Mouse (Mus musculus) liver, adult 2 months (tissue): ENCODE data around the gene Gm10190. TPM values are rescaled to one million over a fixed set of nuclear protein-coding genes. Genes with fewer than 3 reads are reported as not detected.
A peak's percentile ranks its signal among the peaks of the same experiment; 100 is the strongest.

Experiments used
- DNase-seq: peaks from one replicate; pipeline ENCODE4 v3.0.0-alpha.2; 2011; ENCODE audit warnings: low read depth, low spot score; ENCODE audit errors: extremely low read depth
- H3K27ac ChIP-seq: fragments of 200-500 bp; replicated peaks from 2 replicates; pipeline ENCODE4 v1.5.1; 2012; ENCODE audit warnings: low read depth, mild to moderate bottlenecking, control low read depth, inconsistent platforms, low read length; ENCODE audit not compliant: insufficient read depth
- H3K27me3 ChIP-seq: fragments of 200-500 bp; 2 replicates; pipeline ENCODE4 v1.6.1; 2012; ENCODE audit warnings: mild to moderate bottlenecking, moderate library complexity, low read length, inconsistent platforms; ENCODE audit not compliant: control insufficient read depth, insufficient read depth
- H3K36me3 ChIP-seq: fragments of 200-500 bp; 2 replicates; pipeline ENCODE4 v1.6.1; 2012; ENCODE audit warnings: low read length, inconsistent platforms; ENCODE audit not compliant: control insufficient read depth, insufficient read depth
- H3K4me1 ChIP-seq: fragments of 200-500 bp; 2 replicates; pipeline ENCODE4 v1.6.1; 2011; ENCODE audit warnings: low read length; ENCODE audit not compliant: control insufficient read depth, insufficient read depth
- H3K4me3 ChIP-seq: fragments of 200-500 bp; 2 replicates; pipeline ENCODE4 v1.5.1; 2011; ENCODE audit warnings: low read depth, mild to moderate bottlenecking, control low read depth, low read length, moderate library complexity; ENCODE audit not compliant: insufficient read depth
- H3K79me2 ChIP-seq: fragments of 200-500 bp; 2 replicates; pipeline ENCODE4 v1.6.1; 2012; ENCODE audit warnings: inconsistent platforms, mild to moderate bottlenecking, low read length, moderate library complexity; ENCODE audit not compliant: control insufficient read depth, insufficient read depth
- H3K9ac ChIP-seq: fragments of 200-500 bp; 2 replicates; pipeline ENCODE4 v1.6.1; 2012; ENCODE audit warnings: low read depth, mild to moderate bottlenecking, control low read depth, inconsistent platforms, low read length
- CTCF ChIP-seq: fragments of 200-500 bp; IDR thresholded peaks from 2 replicates; pipeline ENCODE4 v1.5.1; 2011; ENCODE audit warnings: low read depth, low read length, control low read depth
- POLR2A ChIP-seq: fragments of 200-500 bp; IDR thresholded peaks from 2 replicates; pipeline ENCODE4 v1.6.1; 2011; ENCODE audit warnings: low read length, control low read depth; ENCODE audit not compliant: insufficient read depth; ENCODE audit errors: extremely low read depth
- WGBS: fragments of 180-500 bp; shearing (Covaris S2); methylation state at CpG from one replicate; pipeline ENCODE4 v1.1.7; 2018; 5-methylcytosine and 5-hydroxymethylcytosine counted together
- polyA plus RNA-seq: library from polyadenylated mRNA; depleted of rRNA; stranded (reverse); fragments of >200 nt; gene quantifications from 2 replicates; pipeline ENCODE4 v1.2.3, GENCODE M21; 2012; rRNA removed
- total RNA-seq: library from RNA; depleted of rRNA; stranded (reverse); fragments of >200 nt; gene quantifications from 2 replicates; pipeline ENCODE4 v1.2.3, GENCODE M21; 2014; rRNA removed

The Gm10190 gene
- total RNA-seq (not detected in 2 replicates), polyA plus RNA-seq (not detected in 2 replicates)

- 4% methylated on average over 102 of the region's 102 CpGs for WGBS
- H3K27me3 ChIP-seq = no peaks in the 10 kb centered on the region; the same call in 1 of the 2 replicates
- H3K36me3 ChIP-seq = no peaks in the 10 kb centered on the region
- H3K4me3 ChIP-seq = peak within 1 kb of the TSS; percentile 66
- H3K4me1 ChIP-seq = peaks cover 2% of the 10 kb centered on the region; the same call in 1 of the 2 replicates
- H3K27ac ChIP-seq = peak within 1 kb of the TSS; percentile 43
- DNase-seq = peak; percentile 63
- H3K9ac ChIP-seq = peak within 1 kb of the TSS; percentile 84
- no peaks in the 10 kb centered on the region for H3K79me2 ChIP-seq
- TF ChIP-seq CTCF (no peak), POLR2A (peak; percentile 50; the same call in 1 of the 2 replicates)
Observed at GRCm38 (mm10) chr17:80372989-80373725, at the start of gene Gm10190. Gm10190 (minus strand) TSS chr17:80373541.

DNA sequence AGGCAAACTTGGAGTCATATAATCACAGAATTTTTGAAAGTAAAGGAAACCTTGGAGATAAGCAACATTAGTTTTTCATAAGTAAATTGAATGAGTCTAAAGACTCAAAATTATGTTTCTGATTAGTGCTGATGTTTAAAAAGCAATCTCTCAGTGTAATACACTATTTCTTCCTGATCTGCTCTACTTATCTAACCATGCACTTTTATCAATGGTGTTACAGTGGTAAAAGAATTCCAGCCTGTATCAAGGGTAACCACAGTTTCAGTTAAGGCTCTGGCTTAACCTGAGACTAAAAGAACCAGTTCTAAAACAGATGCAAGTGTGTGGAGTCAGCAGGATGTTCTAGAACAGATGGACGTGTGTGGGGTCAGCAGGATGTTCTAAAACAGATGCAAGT is 47.7 kb upstream of the Gm10190 start:
- 86% methylated on average over 1 of the region's 1 CpGs for WGBS
- Histone ChIP-seq H3K79me2 (no peaks in the 10 kb centered on the region), H3K4me3 (no peak overlapping the region), H3K27ac (no peak overlapping the region), H3K36me3 (peaks cover 54% of the 10 kb centered on the region), H3K27me3 (no peaks in the 10 kb centered on the region), H3K9ac (no peak overlapping the region), H3K4me1 (no peaks in the 10 kb centered on the region)
- TF ChIP-seq POLR2A = no peak
- no peak for TF ChIP-seq CTCF
- DNase-seq = no peak

DNA sequence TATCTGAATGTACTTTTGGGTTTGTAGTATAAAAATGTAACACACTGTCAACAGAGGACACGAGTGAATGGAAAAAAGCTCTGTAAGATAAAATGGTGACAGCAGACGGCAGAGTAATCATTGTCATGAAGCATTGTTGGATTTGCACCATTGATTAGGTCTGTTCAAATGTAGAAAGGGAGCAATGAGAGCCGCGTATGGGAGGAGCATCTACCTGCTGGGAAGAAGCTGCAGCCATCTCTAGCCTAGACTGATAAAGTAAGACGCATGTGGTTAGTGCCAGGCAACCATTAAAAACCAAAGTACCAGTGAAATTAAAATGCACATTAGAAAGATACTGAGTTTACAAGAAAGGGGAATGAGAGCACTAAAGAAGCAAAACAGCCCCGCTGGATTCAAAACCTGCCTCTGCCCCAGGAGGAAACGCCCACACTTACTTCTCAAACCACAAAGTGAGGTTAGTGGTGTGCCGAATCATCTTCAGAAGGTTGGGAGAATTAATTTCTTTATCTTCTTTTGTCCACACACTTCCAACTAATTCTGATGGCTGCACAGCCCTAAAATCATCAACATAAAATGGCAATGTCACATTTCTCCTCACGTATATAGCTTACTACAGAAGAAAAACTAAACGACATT is 45.4 kb upstream of the Gm10190 start:
- peaks cover 59% of the 10 kb centered on the region for H3K36me3 ChIP-seq
- H3K4me1 ChIP-seq = no peaks in the 10 kb centered on the region

DNA sequence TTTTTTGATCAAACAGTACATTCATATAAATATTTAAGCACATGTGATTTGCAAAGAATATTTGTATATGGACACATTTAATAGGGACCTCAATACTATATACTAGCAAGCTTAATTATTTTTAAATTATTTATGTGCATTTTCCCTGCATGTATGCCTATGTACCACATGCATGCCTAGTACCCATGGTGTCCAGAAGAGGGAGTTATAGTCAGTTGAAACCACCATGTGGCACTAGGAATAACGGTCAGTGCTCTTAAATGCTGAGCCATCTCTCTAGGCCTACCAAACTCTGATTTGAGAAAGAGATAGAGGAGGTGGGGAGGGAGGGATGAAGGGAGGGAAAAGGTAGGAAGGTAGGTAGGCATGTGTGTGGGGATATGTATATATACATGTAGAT is 37.8 kb upstream of the Gm10190 start:
- TF ChIP-seq CTCF (0 out of 2 replicates have a peak, but pooled peaks have one; percentile 0), POLR2A (no peak)
- H3K79me2 ChIP-seq = no peaks in the 10 kb centered on the region
- no peaks in the 10 kb centered on the region for H3K4me1 ChIP-seq
- 44% methylated on average over 1 of the region's 1 CpGs for WGBS
- H3K9ac ChIP-seq = no peak overlapping the region
- DNase-seq = no peak
- no peaks in the 10 kb centered on the region for H3K27me3 ChIP-seq
- H3K27ac ChIP-seq = no peak overlapping the region
- H3K4me3 ChIP-seq = no peak overlapping the region
- H3K36me3 ChIP-seq = peaks cover 64% of the 10 kb centered on the region

More for the DNA sequence above, 45.4 kb upstream of the Gm10190 start:
- DNase-seq = no peak
- no peak for TF ChIP-seq POLR2A
- no peak for TF ChIP-seq CTCF
- WGBS = 90% methylated on average over 10 of the region's 10 CpGs
- Histone ChIP-seq H3K27ac (no peak overlapping the region), H3K79me2 (no peaks in the 10 kb centered on the region), H3K9ac (no peak overlapping the region), H3K4me3 (no peak overlapping the region), H3K27me3 (no peaks in the 10 kb centered on the region)

- Histone ChIP-seq H3K9ac (no peak overlapping the region), H3K36me3 (peaks cover 33% of the 10 kb centered on the region), H3K4me3 (no peak overlapping the region), H3K4me1 (no peaks in the 10 kb centered on the region), H3K79me2 (no peaks in the 10 kb centered on the region), H3K27me3 (no peaks in the 10 kb centered on the region), H3K27ac (no peak overlapping the region)
- no peak for DNase-seq
- TF ChIP-seq POLR2A = no peak
- no peak for TF ChIP-seq CTCF
- 94% methylated on average over 7 of the region's 7 CpGs for WGBS
Observed at GRCm38 (mm10) chr17:80398243-80398642, 24.9 kb upstream of the Gm10190 start.
